In genomic region chr17:46287678-46288095, GRCm38 (mm10) we compare ENCODE assay signal across 9 mouse cellular contexts. TPM values are rescaled to one million over a fixed set of nuclear protein-coding genes. Genes with fewer than 3 reads are reported as not detected.
DNase-seq lines count a peak whose midpoint lies in the region; ATAC-seq lines count a peak whose summit lies in the region.
"Had no signal": no experiment of that assay in that cellular context is flagged by ENCODE, and none has a peak within 500 bp of the region (broad histone marks: within the 10 kb centered on the region; RNA-seq: fewer than 3 reads in every experiment).

No protein-coding gene starts in this region.

- peak; percentile 47 for DNase-seq in ovary, postnatal 14 days (ENCODE audit: low spot score)
- DNase-seq in ovary, postnatal 36 days (ENCODE audit: low spot score) = no peak
- peak; percentile 74 for DNase-seq in heart, adult 8-10 months (ENCODE audit: low spot score)
- peak; percentile 38 for DNase-seq in kidney, adult 18-20 months
- DNase-seq in mesoderm, embryonic 11.5 days (ENCODE audit: low read depth, low spot score) = peak; percentile 41
- DNase-seq in testis, postnatal 10 days (ENCODE audit: low spot score) = no peak
- DNase-seq in layer of hippocampus, adult 11-12 months (ENCODE audit: low spot score) = no peak
- DNase-seq: liver, embryonic 13.5 days had no signal

- ATAC-seq in inflammation-experienced regulatory T-cells, adult 6 months = no peak

RNA-seq across cellular contexts. Expression of gene Tjap1, which starts 4.9 kb away (rescaled TPM):
- total RNA-seq in heart, adult 8-10 months (2022) = 10 to 100 TPM; 26.0 to 39.5 (median 35.6) TPM
- 10 to 100 TPM; 16.2 to 20.0 (median 19.1) TPM for polyA plus RNA-seq in inflammation-experienced regulatory T-cells, adult 6 months (2017; shearing (Covaris generic))

RNA-seq across cellular contexts. Expression of gene Dlk2, which starts 9.5 kb away (rescaled TPM):
- under 1 TPM in 2 of 4 experiments, not detected in 2; 0.14 to 0.53 TPM for total RNA-seq in heart, adult 8-10 months (2022)
- polyA plus RNA-seq in inflammation-experienced regulatory T-cells, adult 6 months (2017; shearing (Covaris generic)) = not detected

RNA-seq across cellular contexts. Expression of gene Lrrc73, which starts 34.4 kb away (rescaled TPM):
- total RNA-seq in heart, adult 8-10 months (2022) = under 1 TPM in 2 of 4 experiments, not detected in 2; 0.12 to 0.14 TPM
- polyA plus RNA-seq in inflammation-experienced regulatory T-cells, adult 6 months (2017; shearing (Covaris generic)) = under 1 TPM in 1 of 3 experiments, not detected in 2; 0.28 TPM

RNA-seq across cellular contexts. Expression of gene Yipf3, which starts 39.8 kb away (rescaled TPM):
- 10 to 100 TPM; 82.2 to 91.1 (median 85.5) TPM for total RNA-seq in heart, adult 8-10 months (2022)
- 10 to 100 TPM; 44.2 to 58.7 (median 47.1) TPM for polyA plus RNA-seq in inflammation-experienced regulatory T-cells, adult 6 months (2017; shearing (Covaris generic))

RNA-seq across cellular contexts. Expression of gene Polr1c, which starts 39.8 kb away (rescaled TPM):
- 10 to 100 TPM; 20.4 to 25.6 (median 22.7) TPM for total RNA-seq in heart, adult 8-10 months (2022)
- polyA plus RNA-seq in inflammation-experienced regulatory T-cells, adult 6 months (2017; shearing (Covaris generic)) = 100 to 1,000 TPM in 2 of 3 experiments, 10 to 100 TPM in 1; 76.3 to 119 (median 100) TPM

Comparison
In these comparisons a context has a peak if more than half of its experiments do, and no peak if none do; other contexts are left out.
1. DNase-seq: peak in ovary, postnatal 14 days (single experiment), heart, adult 8-10 months (single experiment), kidney, adult 18-20 months (single experiment) and mesoderm, embryonic 11.5 days (single experiment); none in ovary, postnatal 36 days (single experiment), testis, postnatal 10 days (single experiment) and layer of hippocampus, adult 11-12 months (single experiment).